ENCODE assay signal across 22 mouse cellular contexts in the genomic region with DNA sequence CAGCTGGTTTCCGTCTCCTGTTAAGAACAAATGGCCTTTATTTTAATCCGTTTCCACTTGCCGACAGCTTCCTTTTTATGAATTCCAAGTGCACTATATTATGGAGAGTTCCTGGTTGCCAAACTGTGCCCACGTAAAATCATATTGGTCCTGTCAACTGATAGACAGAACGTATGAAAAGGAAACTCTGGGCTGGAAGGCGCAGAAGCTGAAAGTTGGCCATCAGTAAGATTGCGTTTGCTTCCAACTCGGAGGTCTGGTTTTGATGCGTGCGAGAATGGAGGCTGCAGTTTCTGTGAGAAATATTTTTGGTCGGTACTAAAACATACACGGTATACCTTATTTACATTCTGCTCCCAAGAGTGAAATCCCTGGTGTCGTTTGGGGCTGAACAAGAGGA.
DNase-seq lines count a peak whose midpoint lies in the region; ATAC-seq and TF ChIP-seq lines count a peak whose summit lies in the region.
"Had no signal": no experiment of that assay in that cellular context is flagged by ENCODE, and none has a peak within 500 bp of the region (broad histone marks: within the 10 kb centered on the region; RNA-seq: fewer than 3 reads in every experiment).

No protein-coding gene starts in this region.

- H3K27me3 ChIP-seq in forebrain, embryonic 15.5 days = no peaks in the 10 kb centered on the region
- no peaks in the 10 kb centered on the region for H3K27me3 ChIP-seq in forebrain, embryonic 12.5 days
- H3K27me3 ChIP-seq: CH12.LX; heart, embryonic 15.5 days; hindbrain, embryonic 13.5 days; Patski had no signal

- no peaks in the 10 kb centered on the region for H3K9me3 ChIP-seq in forebrain, embryonic 15.5 days
- H3K9me3 ChIP-seq in forebrain, embryonic 12.5 days = no peaks in the 10 kb centered on the region
- H3K9me3 ChIP-seq: heart, embryonic 15.5 days; hindbrain, embryonic 13.5 days had no signal

- ATAC-seq in forebrain, embryonic 15.5 days (replicated peaks) = no peak
- ATAC-seq in forebrain, embryonic 12.5 days (ENCODE audit: low FRiP score) = no peak
- ATAC-seq: activated CD4-positive, CD25-positive, alpha-beta regulatory T cell, adult 4 months; hindbrain, postnatal 0 days; Patski had no signal

- H3K27ac ChIP-seq in forebrain, embryonic 15.5 days (replicated peaks) = peak overlapping the region; percentile 38
- no peak overlapping the region for H3K27ac ChIP-seq in forebrain, embryonic 12.5 days
- H3K27ac ChIP-seq in left cerebral cortex, adult 2 months = no peak overlapping the region
- H3K27ac ChIP-seq: heart, adult 2 months; heart, embryonic 15.5 days; hindbrain, embryonic 13.5 days; hindbrain, postnatal 0 days had no signal

- peak; percentile 6 to 10 for DNase-seq in left cerebral cortex, postnatal 14 days (ENCODE audit: low spot score in 2 of 2)
- no peak for DNase-seq in left cerebral cortex, adult 2 months (ENCODE audit: extremely low spot score in 1 of 2, low spot score in 2 of 2)
- DNase-seq in brain, adult 2 months (ENCODE audit: low read depth, low spot score) = peak; percentile 23
- DNase-seq in brain, embryonic 18.5 days (ENCODE audit: low read depth, low spot score) = peak; percentile 26
- no peak for DNase-seq in embryo, embryonic 11 days
- DNase-seq: adrenal gland, postnatal 14 days; cerebellum, adult 11-12 months; cerebellum, adult 9-11 months; cerebellum, postnatal 36 days; gastrocnemius, postnatal 14 days; heart, adult 2 months; heart, postnatal 14 days; kidney, adult 11 months had no signal

- intact Hi-C loops in left cerebral cortex, postnatal 14 days (cut with DNase I) = no loop called here
- intact Hi-C loops in left cerebral cortex, adult 2 months (cut with DNase I) = no loop called here

- no peak overlapping the region for H3K4me2 ChIP-seq in forebrain, embryonic 15.5 days (replicated peaks)
- no peak overlapping the region for H3K4me2 ChIP-seq in forebrain, embryonic 12.5 days
- H3K4me2 ChIP-seq: heart, embryonic 11.5 days; heart, embryonic 15.5 days; hindbrain, embryonic 13.5 days had no signal

- TF ChIP-seq CTCF in left cerebral cortex, adult 2 months (IDR thresholded peaks at IDR 0.05) = no peak

- no peaks in the 10 kb centered on the region for H3K36me3 ChIP-seq in forebrain, embryonic 15.5 days
- H3K36me3 ChIP-seq in forebrain, embryonic 12.5 days (replicated peaks) = no peaks in the 10 kb centered on the region
- H3K36me3 ChIP-seq: heart, embryonic 15.5 days; hindbrain, embryonic 13.5 days had no signal

- 52% methylated on average over 13 of the region's 13 CpGs for WGBS in forebrain, embryonic 15.5 days
- 80% methylated on average over 13 of the region's 13 CpGs for WGBS in forebrain, embryonic 12.5 days

- H3K4me3 ChIP-seq in forebrain, embryonic 15.5 days = no peak overlapping the region
- H3K4me3 ChIP-seq in forebrain, embryonic 12.5 days (replicated peaks) = no peak overlapping the region
- H3K4me3 ChIP-seq in left cerebral cortex, adult 2 months = no peak overlapping the region
- H3K4me3 ChIP-seq: heart, adult 2 months; heart, embryonic 15.5 days; hindbrain, embryonic 13.5 days had no signal

- peaks cover 17% of the 10 kb centered on the region for H3K4me1 ChIP-seq in forebrain, embryonic 15.5 days
- peaks cover 19% of the 10 kb centered on the region for H3K4me1 ChIP-seq in forebrain, embryonic 12.5 days
- H3K4me1 ChIP-seq: heart, embryonic 15.5 days had no signal

- H3K9ac ChIP-seq in forebrain, embryonic 15.5 days (replicated peaks) = no peak overlapping the region
- H3K9ac ChIP-seq in forebrain, embryonic 12.5 days = no peak overlapping the region
- H3K9ac ChIP-seq: heart, embryonic 15.5 days; hindbrain, embryonic 13.5 days had no signal

Comparison
In these comparisons a context has a peak if more than half of its experiments do, and no peak if none do; other contexts are left out.
1. DNase-seq: peak in left cerebral cortex, postnatal 14 days (2 of 2), brain, adult 2 months (single experiment) and brain, embryonic 18.5 days (single experiment); none in left cerebral cortex, adult 2 months (0 of 2) and embryo, embryonic 11 days (single experiment).